Mouse (Mus musculus) neural tube, embryonic 11.5 days (tissue): Measurements from ENCODE around the gene Pnpo. TPM values are rescaled to one million over a fixed set of nuclear protein-coding genes. Genes with fewer than 3 reads are reported as not detected.

Experiments
- ATAC-seq: fragments of 200-750 bp; cut with Nextera tagmentation; 2 replicates; pipeline ENCODE4 v1.8.0; 2017; ENCODE audit warnings: moderate number of reproducible peaks, mild to moderate bottlenecking, moderate TSS enrichment, moderate library complexity; ENCODE audit not compliant: insufficient read depth, low FRiP score, low TSS enrichment
- DNase-seq: peaks from one replicate; pipeline ENCODE4 v3.0.0-alpha.2; 2015; ENCODE audit warnings: low spot score
- H3K27ac ChIP-seq: fragments of 300-500 bp; sonication (generic); 2 replicates; pipeline ENCODE4 v1.5.1; 2014; ENCODE audit warnings: low read depth, mild to moderate bottlenecking, low read length
- H3K27me3 ChIP-seq: fragments of 300-500 bp; sonication (generic); 2 replicates; pipeline ENCODE4 v1.6.1; 2014; ENCODE audit warnings: mild to moderate bottlenecking, low read length, mixed read lengths; ENCODE audit not compliant: control insufficient read depth, insufficient read depth
- H3K36me3 ChIP-seq: fragments of 300-500 bp; sonication (generic); 2 replicates; pipeline ENCODE4 v1.6.1; 2014; ENCODE audit warnings: mild to moderate bottlenecking, low read length, moderate library complexity, mixed read lengths; ENCODE audit not compliant: control insufficient read depth, insufficient read depth
- H3K4me1 ChIP-seq: fragments of 300-500 bp; sonication (generic); 2 replicates; pipeline ENCODE4 v1.6.1; 2014; ENCODE audit warnings: low read length, mixed read lengths; ENCODE audit not compliant: control insufficient read depth, insufficient read depth
- H3K4me2 ChIP-seq: fragments of 300-500 bp; sonication (generic); 2 replicates; pipeline ENCODE4 v1.6.1; 2014; ENCODE audit warnings: low read depth, mild to moderate bottlenecking, moderate library complexity
- H3K4me3 ChIP-seq: fragments of 300-500 bp; sonication (generic); 2 replicates; pipeline ENCODE4 v1.5.1; 2014; ENCODE audit warnings: low read depth, low read length
- H3K9ac ChIP-seq: fragments of 300-500 bp; sonication (generic); 2 replicates; pipeline ENCODE4 v1.6.1; 2014; ENCODE audit warnings: mild to moderate bottlenecking, low read length
- H3K9me3 ChIP-seq: fragments of 300-500 bp; sonication (generic); 2 replicates; pipeline ENCODE4 v1.6.1; 2016; ENCODE audit warnings: low read length; ENCODE audit not compliant: control insufficient read depth
- WGBS: fragments of 180-500 bp; shearing (Covaris S2); extraction: QIAGEN DNeasy Blood & Tissue Kit; methylation state at CpG from one replicate; pipeline ENCODE4 v1.1.7; 2014; 5-methylcytosine and 5-hydroxymethylcytosine counted together
- polyA plus RNA-seq: library from polyadenylated mRNA; unstranded; fragments of >200 nt; fragmentation: Nextera tagmentation; extraction: Ambion mirVana; gene quantifications from 2 replicates; pipeline ENCODE4 v1.2.1, GENCODE M21; 2014

The Pnpo gene
- polyA plus RNA-seq, 1 experiment from 2014 or later: 26.2 TPM

GRCm38 (mm10) chr11:96893203-96893842, 50.5 kb downstream of the Pnpo start:
- H3K9ac ChIP-seq: peak overlapping the region; percentile 19; the same call in 1 of the 2 replicates
- H3K4me3 ChIP-seq: no peak overlapping the region
- peak; percentile 69 for DNase-seq
- H3K36me3 ChIP-seq: no peaks in the 10 kb centered on the region
- no peaks in the 10 kb centered on the region for H3K27me3 ChIP-seq
- no peaks in the 10 kb centered on the region for H3K9me3 ChIP-seq
- WGBS: 52% methylated on average over 10 of the region's 11 CpGs
- peak overlapping the region; percentile 85 for H3K27ac ChIP-seq
- H3K4me2 ChIP-seq: no peak overlapping the region
- peaks cover 38% of the 10 kb centered on the region for H3K4me1 ChIP-seq
- ATAC-seq: peak; percentile 48; the same call in 1 of the 2 replicates

DNA sequence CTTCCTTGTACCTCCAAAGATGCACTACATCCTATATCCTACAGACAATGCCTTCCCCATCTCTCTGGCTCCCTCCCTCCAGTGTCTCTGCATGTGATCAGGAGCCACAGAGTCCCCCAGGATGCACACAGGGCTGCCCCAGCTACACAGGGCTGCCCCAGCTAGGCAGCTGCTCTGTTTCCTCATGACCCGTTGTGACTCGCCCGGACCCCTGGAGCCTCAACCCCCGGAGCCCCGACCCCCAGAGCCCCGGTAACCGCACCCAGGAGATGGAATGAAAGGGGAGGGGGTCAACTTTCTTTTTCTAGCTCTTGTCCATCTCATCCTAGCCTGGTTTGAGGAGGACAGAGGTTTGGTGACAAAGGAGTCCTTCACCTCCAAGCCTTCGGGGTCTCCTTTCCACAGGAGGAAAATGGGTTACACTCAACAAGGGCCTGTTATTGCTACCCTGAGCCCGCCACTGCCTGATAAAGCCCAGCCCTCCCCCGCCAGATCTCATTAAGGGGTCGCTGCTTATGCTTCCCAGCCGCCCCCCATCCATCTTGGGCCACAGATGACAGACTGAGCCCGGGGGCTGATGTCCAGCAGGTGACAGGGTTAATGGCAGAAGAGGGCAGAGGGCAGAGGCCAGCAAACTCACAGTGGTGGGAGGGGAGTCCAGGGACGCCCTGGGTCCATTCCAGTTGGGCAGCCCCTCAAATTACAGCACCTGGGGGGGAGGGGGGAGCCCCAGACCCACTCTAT, 51.8 kb downstream of the Pnpo start:
- no peak overlapping the region for H3K4me2 ChIP-seq
- H3K4me3 ChIP-seq: no peak overlapping the region
- peak overlapping the region; percentile 85 for H3K27ac ChIP-seq
- H3K27me3 ChIP-seq: no peaks in the 10 kb centered on the region
- peaks cover 36% of the 10 kb centered on the region for H3K4me1 ChIP-seq
- no peaks in the 10 kb centered on the region for H3K9me3 ChIP-seq
- peak; percentile 57 for DNase-seq
- no peaks in the 10 kb centered on the region for H3K36me3 ChIP-seq
- no peak overlapping the region for H3K9ac ChIP-seq
- 14% methylated on average over 14 of the region's 14 CpGs for WGBS
- ATAC-seq: no peak

Other genes starting within 250 kb of the Pnpo start
- 19.9 and 20.9 TPM in 2 replicates for gene Snx11, start 166.4 kb downstream of the Pnpo start, polyA plus RNA-seq
- 133 and 135 TPM in 2 replicates for gene Cbx1, start 154.9 kb downstream of the Pnpo start, polyA plus RNA-seq
- gene Nfe2l1, start 114.0 kb downstream of the Pnpo start, polyA plus RNA-seq: 45.4 and 46.8 TPM in 2 replicates
- gene Copz2, start 94.1 kb downstream of the Pnpo start, polyA plus RNA-seq: 44.8 and 46.5 TPM in 2 replicates
- 92.7 and 93.1 TPM in 2 replicates for gene Cdk5rap3, start 27.5 kb downstream of the Pnpo start, polyA plus RNA-seq
- 0.57 and 0.78 TPM in 2 replicates for gene Prr15l, start 15.9 kb downstream of the Pnpo start, polyA plus RNA-seq
- 26.9 and 29.4 TPM in 2 replicates for gene Sp2, start 39.0 kb upstream of the Pnpo start, polyA plus RNA-seq
- gene Sp6, start 69.4 kb upstream of the Pnpo start, polyA plus RNA-seq: 0.09 and 0.20 TPM in 2 replicates
- 20.9 and 26.5 TPM in 2 replicates for gene Scrn2, start 86.0 kb upstream of the Pnpo start, polyA plus RNA-seq
- gene Lrrc46, start 97.4 kb upstream of the Pnpo start, polyA plus RNA-seq: 2.7 and 3.1 TPM in 2 replicates
- 75.8 and 78.7 TPM in 2 replicates for gene Mrpl10, start 97.6 kb upstream of the Pnpo start, polyA plus RNA-seq
- gene Osbpl7, start 106.6 kb upstream of the Pnpo start, polyA plus RNA-seq: 5.3 and 7.2 TPM in 2 replicates
- gene Tbx21, start 171.3 kb upstream of the Pnpo start, polyA plus RNA-seq: 0.19 and 0.21 TPM in 2 replicates
- 5.8 and 5.9 TPM in 2 replicates for gene Tbkbp1, start 207.5 kb upstream of the Pnpo start, polyA plus RNA-seq
- gene Kpnb1, start 243.9 kb upstream of the Pnpo start, polyA plus RNA-seq: 85.3 and 86.7 TPM in 2 replicates